Mouse (Mus musculus) embryo, embryonic 10.5 days (tissue): ENCODE measurements around the gene Atxn7.
A peak's percentile ranks its signal among the peaks of the same experiment; 100 is the strongest.

Experiments used
- DNase-seq: peaks from one replicate; pipeline ENCODE4 v3.0.0-alpha.2; 2015; ENCODE audit warnings: low spot score

Atxn7 gene

GRCm38 (mm10) chr14:14064486-14065141 is 103.4 kb downstream of the Atxn7 start:
- peak; percentile 36 for DNase-seq

GRCm38 (mm10) chr14:14065142-14065498 is 103.9 kb downstream of the Atxn7 start:
- DNase-seq: peak; percentile 21

GRCm38 (mm10) chr14:14066241-14066640 is 105.0 kb downstream of the Atxn7 start:
- DNase-seq: no peak

- DNase-seq: peak; percentile 47
Observed at GRCm38 (mm10) chr14:14067648-14068472, 106.6 kb downstream of the Atxn7 start.

GRCm38 (mm10) chr14:14068553-14068952 is 107.3 kb downstream of the Atxn7 start:
- DNase-seq: no peak

- peak; percentile 72 for DNase-seq
Observed at GRCm38 (mm10) chr14:14070541-14071315, 109.5 kb downstream of the Atxn7 start.

- no peak for DNase-seq
Observed at GRCm38 (mm10) chr14:14071456-14071855, 110.2 kb downstream of the Atxn7 start.

- DNase-seq: no peak
Observed at GRCm38 (mm10) chr14:14080604-14081194, 119.5 kb downstream of the Atxn7 start.

GRCm38 (mm10) chr14:14083811-14084210 is 122.6 kb downstream of the Atxn7 start:
- DNase-seq: no peak

GRCm38 (mm10) chr14:14086711-14087263 is 125.5 kb downstream of the Atxn7 start:
- no peak for DNase-seq

- DNase-seq: no peak
Observed at GRCm38 (mm10) chr14:14087348-14087747, 126.1 kb downstream of the Atxn7 start.

- DNase-seq: no peak
Observed at GRCm38 (mm10) chr14:14088016-14088791, 127.0 kb downstream of the Atxn7 start.

- DNase-seq: no peak
Observed at GRCm38 (mm10) chr14:14090571-14090970, 129.3 kb downstream of the Atxn7 start.

GRCm38 (mm10) chr14:14098330-14098980 is 137.2 kb downstream of the Atxn7 start:
- DNase-seq: peak; percentile 96

- DNase-seq: no peak
Observed at GRCm38 (mm10) chr14:14100773-14101280, 139.6 kb downstream of the Atxn7 start.

GRCm38 (mm10) chr14:14101296-14101695 is 140.1 kb downstream of the Atxn7 start:
- no peak for DNase-seq

- no peak for DNase-seq
Observed at GRCm38 (mm10) chr14:14104213-14104929, 143.1 kb downstream of the Atxn7 start.

- DNase-seq: no peak
Observed at GRCm38 (mm10) chr14:14104930-14105318, 143.7 kb downstream of the Atxn7 start.

GRCm38 (mm10) chr14:14110710-14111109 is 149.5 kb downstream of the Atxn7 start:
- no peak for DNase-seq
